Mouse (Mus musculus): ENCODE results near the gene Itgae. TPM values are rescaled to one million over a fixed set of nuclear protein-coding genes. Genes with fewer than 3 reads are reported as not detected.

The Itgae gene
- polyA plus RNA-seq, 1 experiment from 2014 or later = 0.14 TPM

GRCm38 (mm10) chr11:73134222-73134621 is 43.8 kb downstream of the Itgae start:
- H3K27ac ChIP-seq (replicated peaks) = no peak overlapping the region
- 91% methylated on average over 5 of the region's 5 CpGs for WGBS
- H3K4me1 ChIP-seq (replicated peaks) = peaks cover 31% of the 10 kb centered on the region
- no peak overlapping the region for H3K4me2 ChIP-seq
- no peaks in the 10 kb centered on the region for H3K9me3 ChIP-seq
- H3K36me3 ChIP-seq = no peaks in the 10 kb centered on the region
- no peak overlapping the region for H3K4me3 ChIP-seq
- H3K9ac ChIP-seq = no peak overlapping the region
- ATAC-seq (ENCODE audit: low read depth) = no peak
- H3K27me3 ChIP-seq = no peaks in the 10 kb centered on the region

DNA sequence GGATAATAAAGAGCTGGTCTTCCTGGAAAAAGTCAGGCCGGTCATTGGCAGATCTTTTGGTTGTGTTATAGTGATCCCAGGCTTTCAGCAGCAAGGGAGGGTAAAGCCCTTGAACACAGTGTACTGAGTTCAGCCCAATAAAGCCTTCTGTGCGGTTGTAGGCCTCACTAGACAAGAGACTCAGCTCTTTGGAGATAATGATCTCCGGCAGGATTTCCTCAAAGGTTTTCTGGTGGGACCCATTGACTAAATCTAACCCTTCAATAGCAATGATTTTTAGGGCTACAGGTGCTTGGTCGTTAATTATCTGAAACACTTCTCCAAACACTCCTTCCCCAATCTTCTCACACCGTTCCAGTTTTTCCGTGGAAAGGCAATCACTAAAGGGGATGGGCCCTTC is 46.2 kb downstream of the Itgae start:
- no peaks in the 10 kb centered on the region for H3K27me3 ChIP-seq
- H3K4me3 ChIP-seq = peak overlapping the region; percentile 69
- no peak overlapping the region for H3K9ac ChIP-seq
- H3K9me3 ChIP-seq = no peaks in the 10 kb centered on the region
- H3K4me2 ChIP-seq = peak overlapping the region; percentile 81
- H3K36me3 ChIP-seq = no peaks in the 10 kb centered on the region
- 59% methylated on average over 6 of the region's 6 CpGs for WGBS
- peaks cover 31% of the 10 kb centered on the region for H3K4me1 ChIP-seq (replicated peaks)
- no peak for ATAC-seq (ENCODE audit: low read depth)
- no peak overlapping the region for H3K27ac ChIP-seq (replicated peaks)

- peak overlapping the region; percentile 81 for H3K4me2 ChIP-seq
- peaks cover 31% of the 10 kb centered on the region for H3K4me1 ChIP-seq (replicated peaks)
- H3K27me3 ChIP-seq = no peaks in the 10 kb centered on the region
- peak overlapping the region; percentile 69 for H3K4me3 ChIP-seq
- no peak overlapping the region for H3K27ac ChIP-seq (replicated peaks)
- H3K9me3 ChIP-seq = no peaks in the 10 kb centered on the region
- ATAC-seq (ENCODE audit: low read depth) = no peak
- H3K36me3 ChIP-seq = no peaks in the 10 kb centered on the region
- H3K9ac ChIP-seq = peak overlapping the region; percentile 74
- 31% methylated on average over 10 of the region's 11 CpGs for WGBS
These were observed 46.7 kb downstream of the Itgae start for GRCm38 (mm10) chr11:73137116-73137515.

DNA sequence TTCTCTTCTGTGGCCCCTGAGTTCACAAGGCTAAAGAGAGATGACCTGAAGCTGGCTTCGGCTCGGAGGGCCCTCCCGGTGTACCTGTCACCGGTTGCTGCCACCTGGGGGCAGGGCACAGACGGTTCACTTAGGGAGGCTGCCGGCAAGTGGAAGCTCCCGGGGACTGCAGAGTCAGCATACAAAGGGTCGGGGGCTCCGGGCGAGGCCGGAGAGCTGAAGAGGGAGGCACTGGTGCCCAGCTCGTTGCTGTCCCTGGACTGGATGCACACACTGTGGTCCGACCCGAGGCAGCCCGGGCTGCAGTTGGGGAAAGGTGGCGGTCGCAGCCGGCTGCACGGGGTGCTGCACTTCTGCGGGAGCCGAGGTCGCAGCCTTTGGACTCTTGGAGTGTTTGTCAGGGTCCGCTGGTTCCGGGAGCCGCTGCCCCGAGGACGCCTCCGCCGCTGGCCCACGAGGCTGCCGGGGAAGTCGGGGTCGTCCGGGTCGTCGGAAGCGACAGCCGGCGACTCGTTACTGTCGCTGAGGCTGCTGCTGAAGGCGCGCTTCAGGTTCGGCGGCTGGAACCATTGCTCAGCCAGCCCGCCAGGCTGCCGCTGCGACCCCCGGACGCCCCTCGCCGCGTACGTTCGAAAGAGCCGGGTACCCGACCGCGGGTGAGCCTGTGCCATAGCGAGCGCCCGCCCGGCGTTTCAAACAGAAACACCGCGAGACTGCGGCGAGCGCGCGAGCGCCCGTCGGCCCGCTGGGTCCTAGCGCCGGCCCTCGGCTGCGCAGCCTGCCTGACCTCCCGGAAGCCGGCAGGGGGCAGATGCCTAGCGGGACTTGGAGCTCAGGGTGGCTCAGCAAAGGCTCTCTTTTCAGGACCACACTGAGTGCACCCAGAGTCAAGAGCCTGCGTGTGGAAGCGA is 47.5 kb downstream of the Itgae start, which contains the start of gene Haspin:
Gene Haspin, minus strand, starts transcription at position 704 of the 911 bp plus-strand sequence.
- no peaks in the 10 kb centered on the region for H3K27me3 ChIP-seq
- ATAC-seq (ENCODE audit: low read depth) = peak; percentile 96
- H3K9me3 ChIP-seq = no peaks in the 10 kb centered on the region
- under 1% methylated on average over 80 of the region's 84 CpGs for WGBS
- no peak within 1 kb of the TSS for H3K27ac ChIP-seq (replicated peaks)
- peak within 1 kb of the TSS; percentile 74 for H3K9ac ChIP-seq
- peaks cover 31% of the 10 kb centered on the region for H3K4me1 ChIP-seq (replicated peaks)
- H3K36me3 ChIP-seq = no peaks in the 10 kb centered on the region
- peak within 1 kb of the TSS; percentile 69 for H3K4me3 ChIP-seq
- peak within 1 kb of the TSS; percentile 81 for H3K4me2 ChIP-seq

DNA sequence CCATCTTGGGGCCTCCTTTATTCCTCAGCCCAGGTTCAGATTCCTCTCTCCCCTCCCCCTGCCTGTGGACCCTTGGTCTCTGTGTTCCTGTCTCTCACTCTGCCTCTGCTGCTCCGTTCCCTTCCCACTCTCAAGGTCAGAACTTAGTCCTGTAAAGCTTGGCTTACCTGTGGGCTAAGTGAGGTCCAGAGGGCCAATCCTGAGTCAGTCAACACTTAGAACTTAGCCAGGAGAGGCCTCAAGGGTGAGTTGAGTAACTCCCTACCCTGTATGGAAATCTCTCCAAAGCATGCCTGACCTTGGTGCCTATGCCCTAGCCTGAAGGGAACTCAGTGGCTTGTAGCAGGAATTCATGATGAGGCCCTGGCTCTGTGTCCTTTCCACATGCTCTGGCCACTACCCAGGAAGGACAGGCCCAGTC is 53.9 kb downstream of the Itgae start:
- Histone ChIP-seq H3K27ac (replicated peaks) (no peak overlapping the region), H3K36me3 (no peaks in the 10 kb centered on the region), H3K4me1 (replicated peaks) (no peaks in the 10 kb centered on the region), H3K4me2 (no peak overlapping the region), H3K9me3 (no peaks in the 10 kb centered on the region), H3K27me3 (no peaks in the 10 kb centered on the region), H3K9ac (no peak overlapping the region), H3K4me3 (no peak overlapping the region)
- ATAC-seq (ENCODE audit: low read depth) = no peak
- 72% methylated on average over 1 of the region's 1 CpGs for WGBS

DNA sequence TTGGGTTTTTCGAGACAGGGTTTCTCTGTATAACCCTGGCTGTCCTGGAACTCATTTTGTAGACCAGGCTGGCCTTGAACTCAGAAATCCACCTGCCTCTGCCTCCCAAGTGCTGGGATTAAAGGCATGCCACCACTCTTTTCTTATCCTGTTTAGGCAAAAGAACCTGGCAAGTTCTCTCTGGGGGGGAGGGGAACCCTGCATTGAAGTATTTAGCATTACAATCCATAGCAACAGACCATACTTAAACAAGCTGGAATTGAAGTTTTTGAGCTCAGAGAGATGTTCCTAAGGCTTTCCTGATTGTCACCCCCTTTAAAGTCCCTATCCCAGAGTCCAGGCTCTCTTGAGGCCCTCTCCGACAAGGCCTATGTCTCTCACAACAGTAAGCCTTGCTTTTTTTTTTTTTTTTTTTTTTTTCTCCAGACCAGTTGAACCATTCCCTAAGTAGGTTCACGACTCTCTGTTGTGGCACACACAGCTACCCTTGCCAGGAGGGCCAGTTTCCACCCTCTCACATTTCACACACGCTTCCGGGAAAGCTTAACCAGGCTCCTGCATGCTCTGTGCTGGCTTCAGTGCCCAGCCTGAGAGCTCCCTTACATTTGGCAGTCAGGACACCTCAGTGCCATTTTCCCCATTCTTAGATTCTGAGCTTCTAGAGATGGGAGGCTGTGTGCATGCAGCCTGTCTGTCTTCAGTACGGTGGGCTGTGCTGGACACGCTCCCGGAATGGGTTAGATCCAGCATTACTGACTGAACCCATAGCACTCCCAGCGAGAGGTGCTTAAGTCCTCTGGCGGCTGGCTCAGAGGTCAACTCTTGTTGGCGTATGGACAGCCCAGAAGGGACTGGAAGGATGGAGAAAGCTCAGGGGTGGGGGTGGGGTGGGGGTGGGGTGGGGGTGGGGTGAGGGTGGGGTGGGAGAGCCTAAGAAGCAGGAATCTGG is 55.9 kb downstream of the Itgae start:
- H3K4me1 ChIP-seq (replicated peaks) = no peaks in the 10 kb centered on the region

DNA sequence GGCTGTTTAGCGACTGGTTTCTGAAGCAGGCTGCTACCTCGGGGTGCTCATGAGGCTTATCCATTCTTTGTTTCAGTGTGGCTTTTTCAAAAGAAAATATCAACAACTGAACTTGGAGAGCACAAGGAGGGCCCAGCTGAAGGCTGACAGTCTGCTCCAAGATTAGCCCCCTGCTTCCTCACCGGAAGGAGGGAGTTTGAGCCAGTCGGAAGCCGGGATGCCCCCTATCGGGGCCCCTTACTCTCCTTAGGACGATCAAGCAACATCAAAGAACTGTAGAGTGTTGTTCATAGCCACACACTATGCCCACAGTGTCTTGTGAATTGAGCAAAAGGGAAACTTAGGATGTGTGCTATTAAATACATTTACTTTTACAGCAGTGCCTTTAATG is 56.6 kb downstream of the Itgae start:
- H3K9me3 ChIP-seq = no peaks in the 10 kb centered on the region
- H3K4me3 ChIP-seq = no peak overlapping the region
- no peak overlapping the region for H3K4me2 ChIP-seq
- no peak overlapping the region for H3K27ac ChIP-seq (replicated peaks)
- no peaks in the 10 kb centered on the region for H3K36me3 ChIP-seq
- ATAC-seq (ENCODE audit: low read depth) = no peak
- H3K27me3 ChIP-seq = no peaks in the 10 kb centered on the region
- H3K9ac ChIP-seq = no peak overlapping the region
- 66% methylated on average over 7 of the region's 7 CpGs for whole genome bisulfite sequencing
- H3K4me1 ChIP-seq (replicated peaks) = no peaks in the 10 kb centered on the region

More for the DNA sequence above, 55.9 kb downstream of the Itgae start:
- no peaks in the 10 kb centered on the region for H3K27me3 ChIP-seq
- ATAC-seq (ENCODE audit: low read depth) = no peak
- no peak overlapping the region for H3K4me2 ChIP-seq
- H3K9ac ChIP-seq = no peak overlapping the region
- WGBS = 58% methylated on average over 10 of the region's 11 CpGs
- H3K9me3 ChIP-seq = no peaks in the 10 kb centered on the region
- H3K27ac ChIP-seq (replicated peaks) = no peak overlapping the region
- H3K36me3 ChIP-seq = no peaks in the 10 kb centered on the region
- no peak overlapping the region for H3K4me3 ChIP-seq

DNA sequence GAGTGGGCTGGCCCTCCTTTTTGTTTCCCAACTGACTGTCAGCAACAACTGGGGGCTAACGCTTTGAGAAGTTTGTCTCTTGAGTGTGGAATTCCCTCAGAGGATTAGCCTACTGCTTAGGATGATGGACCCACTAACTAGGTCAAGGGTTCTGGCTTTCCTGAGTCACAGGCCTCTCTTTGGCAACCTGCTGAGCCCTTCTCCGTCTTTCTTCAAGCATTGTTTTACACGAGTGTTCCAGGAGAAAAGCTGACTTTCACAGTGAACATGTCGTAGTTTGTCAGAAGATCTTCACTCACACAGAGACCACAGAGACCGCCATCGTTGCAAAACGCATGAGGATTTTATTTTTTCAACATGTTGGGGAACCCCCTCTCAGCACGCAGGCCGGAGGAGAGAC is 57.8 kb downstream of the Itgae start:
- H3K27ac ChIP-seq (replicated peaks) = no peak overlapping the region
- WGBS = 81% methylated on average over 9 of the region's 9 CpGs
- no peaks in the 10 kb centered on the region for H3K4me1 ChIP-seq (replicated peaks)
- no peak for ATAC-seq (ENCODE audit: low read depth)
- no peak overlapping the region for H3K4me2 ChIP-seq
- H3K9me3 ChIP-seq = no peaks in the 10 kb centered on the region
- no peak overlapping the region for H3K4me3 ChIP-seq
- H3K36me3 ChIP-seq = no peaks in the 10 kb centered on the region
- H3K27me3 ChIP-seq = no peaks in the 10 kb centered on the region
- H3K9ac ChIP-seq = no peak overlapping the region

- H3K9me3 ChIP-seq = no peaks in the 10 kb centered on the region
- peaks cover 4% of the 10 kb centered on the region; the same call in 1 of the 2 replicates for H3K4me1 ChIP-seq (replicated peaks)
- peaks cover 19% of the 10 kb centered on the region for H3K27me3 ChIP-seq
- ATAC-seq (ENCODE audit: low read depth) = no peak
- WGBS = 77% methylated on average over 6 of the region's 6 CpGs
- H3K4me2 ChIP-seq = no peak overlapping the region
- H3K9ac ChIP-seq = no peak overlapping the region
- H3K27ac ChIP-seq (replicated peaks) = no peak overlapping the region
- H3K4me3 ChIP-seq = no peak overlapping the region
- no peaks in the 10 kb centered on the region for H3K36me3 ChIP-seq
These were observed 64.7 kb downstream of the Itgae start for GRCm38 (mm10) chr11:73155071-73155470.

GRCm38 (mm10) chr11:73159957-73160810 is 69.8 kb downstream of the Itgae start, which contains the start of gene P2rx5:
P2rx5 (plus strand) TSS chr11:73160421.
- Histone ChIP-seq H3K36me3 (no peaks in the 10 kb centered on the region), H3K4me2 (peak within 1 kb of the TSS; percentile 77), H3K27ac (replicated peaks) (no peak within 1 kb of the TSS), H3K9ac (peak within 1 kb of the TSS; percentile 75), H3K27me3 (peaks cover 37% of the 10 kb centered on the region), H3K4me3 (peak within 1 kb of the TSS; percentile 43), H3K9me3 (no peaks in the 10 kb centered on the region), H3K4me1 (replicated peaks) (peaks cover 14% of the 10 kb centered on the region)
- peak; percentile 53; the same call in 1 of the 2 replicates for ATAC-seq (ENCODE audit: low read depth)
- 4% methylated on average over 49 of the region's 49 CpGs for WGBS

GRCm38 (mm10) chr11:73160811-73161200 is 70.4 kb downstream of the Itgae start:
- no peaks in the 10 kb centered on the region for H3K36me3 ChIP-seq
- no peaks in the 10 kb centered on the region for H3K9me3 ChIP-seq
- no peak overlapping the region for H3K27ac ChIP-seq (replicated peaks)
- H3K4me3 ChIP-seq = peak overlapping the region; percentile 43
- H3K27me3 ChIP-seq = peaks cover 37% of the 10 kb centered on the region
- WGBS = 25% methylated on average over 6 of the region's 6 CpGs
- H3K4me1 ChIP-seq (replicated peaks) = peaks cover 14% of the 10 kb centered on the region
- H3K4me2 ChIP-seq = peak overlapping the region; percentile 77
- ATAC-seq (ENCODE audit: low read depth) = no peak; the same call in 1 of the 2 replicates
- H3K9ac ChIP-seq = peak overlapping the region; percentile 75; the same call in 1 of the 2 replicates
